Mouse (Mus musculus): ENCODE data around the gene Hk1.

GRCm38 (mm10) chr10:62310259-62311039 lies 69.3 kb downstream of the Hk1 start:
- TF ChIP-seq CTCF (IDR thresholded peaks at IDR 0.05; ENCODE audit: low read depth, low read length), result no peak
- no peak for TF ChIP-seq POLR2A (IDR thresholded peaks at IDR 0.05; ENCODE audit: borderline replicate concordance, low read depth, low read length)

Measured in bone marrow macrophage, adult 2 months (primary cell).